Mouse (Mus musculus) natural killer cell, adult 2 months (primary cell): ENCODE measurements around the gene Ak4.

Experiments
- DNase-seq, 2 experiments: peaks; one replicate each; pipeline ENCODE4 v3.0.0; 2022; ENCODE audit warnings: low spot score in 2 of 2

The Ak4 gene

DNA sequence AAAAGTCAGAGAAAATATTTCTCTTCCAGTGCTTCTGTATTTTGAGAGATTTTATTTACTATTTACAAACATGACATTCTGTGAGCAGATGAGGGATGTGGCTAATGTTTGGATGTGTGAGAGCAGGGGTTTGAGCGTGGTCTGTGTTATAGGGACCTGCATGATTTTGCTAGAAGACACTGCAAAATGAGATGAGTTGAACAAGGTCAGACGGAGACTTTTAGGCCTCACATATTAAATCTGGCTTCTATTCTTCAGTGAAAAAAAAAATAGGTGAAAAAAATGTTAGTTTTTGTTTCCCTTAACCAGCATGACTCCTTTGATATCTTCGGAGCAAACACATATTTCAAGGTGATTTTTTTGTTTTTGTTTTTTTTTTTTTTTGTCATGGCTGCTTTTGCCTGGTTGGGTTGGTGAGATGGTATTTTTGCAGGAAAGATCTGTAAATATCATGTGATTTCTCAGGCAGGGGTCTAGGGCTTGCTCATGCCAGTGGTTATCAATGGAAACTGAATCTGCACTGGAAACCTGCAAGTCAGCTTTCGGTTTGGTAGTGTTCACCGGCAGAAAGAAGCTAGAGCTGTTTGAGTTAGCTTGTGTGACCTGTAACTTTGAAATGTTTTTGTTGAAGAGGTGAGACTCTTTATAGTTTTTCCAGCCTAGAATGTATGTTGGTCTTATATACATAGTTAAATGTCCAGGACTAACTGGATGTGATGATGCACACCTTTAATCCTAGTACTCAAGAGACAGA, 92.9 kb downstream of the Ak4 start:
- no peak for DNase-seq

DNA sequence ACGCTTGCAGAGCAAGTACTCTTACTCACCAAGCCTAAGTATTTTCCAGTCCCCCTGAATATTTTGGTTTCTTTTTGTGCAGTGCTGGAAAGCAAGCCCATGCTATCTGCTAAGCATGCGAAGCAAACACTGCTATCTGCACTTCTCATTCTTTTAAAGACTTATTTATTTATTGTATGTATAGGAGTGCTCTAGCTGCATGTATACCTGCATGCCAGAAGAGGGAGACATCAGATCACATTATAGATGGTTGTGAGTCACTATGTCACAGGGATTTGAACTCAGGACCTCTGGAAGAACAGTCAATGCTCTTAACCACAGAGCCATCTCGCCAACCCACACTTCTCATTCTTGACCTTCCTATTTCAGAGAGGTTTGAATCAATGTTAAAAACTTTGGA, 94.2 kb downstream of the Ak4 start:
- DNase-seq, result no peak

DNA sequence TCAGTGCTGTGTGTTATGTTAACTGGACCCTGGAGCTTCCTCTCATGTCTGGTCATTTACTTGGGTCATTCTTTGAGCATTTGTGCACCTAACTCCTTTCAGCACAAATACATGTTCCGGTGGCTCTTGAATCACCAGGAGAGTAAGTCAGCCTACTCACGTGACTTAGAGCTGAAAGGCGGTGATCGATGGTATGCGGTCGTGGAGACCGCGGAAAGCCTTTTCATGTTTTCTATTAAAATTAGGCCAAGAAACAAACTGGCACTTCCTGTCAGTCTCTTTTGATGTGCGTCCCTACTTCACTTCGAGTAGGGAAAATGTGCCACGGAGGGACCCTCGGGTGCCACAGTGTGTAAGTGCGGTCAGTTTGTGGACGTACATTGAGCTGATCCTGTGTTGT, 96.8 kb downstream of the Ak4 start:
- no peak for DNase-seq
